Mouse (Mus musculus) forebrain, embryonic 11.5 days (tissue): ENCODE measurements around the gene Eid3. TPM values are rescaled to one million over a fixed set of nuclear protein-coding genes. Genes with fewer than 3 reads are reported as not detected.

ENCODE experiments used
- ATAC-seq: fragments of 200-750 bp; cut with Nextera tagmentation; replicated peaks from 2 replicates; pipeline ENCODE4 v1.8.0; 2017; ENCODE audit warnings: moderate TSS enrichment; ENCODE audit not compliant: low FRiP score
- DNase-seq: peaks from one replicate; pipeline ENCODE4 v3.0.0-alpha.2; 2017; ENCODE audit warnings: low spot score
- H3K27ac ChIP-seq: fragments of 300-500 bp; sonication (generic); 2 replicates; pipeline ENCODE4 v1.5.1; 2014; ENCODE audit warnings: low read depth, low read length
- H3K27me3 ChIP-seq: fragments of 300-500 bp; sonication (generic); 2 replicates; pipeline ENCODE4 v1.6.1; 2014; ENCODE audit warnings: mild to moderate bottlenecking, low read length, mixed read lengths; ENCODE audit not compliant: control insufficient read depth, insufficient read depth
- H3K36me3 ChIP-seq: fragments of 300-500 bp; sonication (generic); 2 replicates; pipeline ENCODE4 v1.6.1; 2014; ENCODE audit warnings: mild to moderate bottlenecking, low read length, moderate library complexity, mixed read lengths; ENCODE audit not compliant: control insufficient read depth, insufficient read depth
- H3K4me1 ChIP-seq: fragments of 300-500 bp; sonication (generic); replicated peaks from 2 replicates; pipeline ENCODE4 v1.6.1; 2014; ENCODE audit warnings: low read length, mixed read lengths; ENCODE audit not compliant: control insufficient read depth, insufficient read depth
- H3K4me2 ChIP-seq: fragments of 300-500 bp; sonication (generic); 2 replicates; pipeline ENCODE4 v1.6.1; 2014; ENCODE audit warnings: low read depth, mild to moderate bottlenecking, low read length, moderate library complexity, mixed read lengths; ENCODE audit not compliant: severe bottlenecking
- H3K4me3 ChIP-seq: fragments of 300-500 bp; sonication (generic); 2 replicates; pipeline ENCODE4 v1.5.1; 2014; ENCODE audit warnings: low read depth, low read length
- H3K9ac ChIP-seq: fragments of 300-500 bp; sonication (generic); 2 replicates; pipeline ENCODE4 v1.6.1; 2014; ENCODE audit warnings: low read length
- H3K9me3 ChIP-seq: fragments of 300-500 bp; sonication (generic); 2 replicates; pipeline ENCODE4 v1.6.1; 2016; ENCODE audit warnings: low read length, mixed read lengths; ENCODE audit not compliant: control insufficient read depth
- WGBS: fragments of 180-500 bp; shearing (Covaris S2); extraction: QIAGEN DNeasy Blood & Tissue Kit; methylation state at CpG from one replicate; pipeline ENCODE4 v1.1.7; 2014; 5-methylcytosine and 5-hydroxymethylcytosine counted together
- polyA plus RNA-seq: library from polyadenylated mRNA; unstranded; fragments of >200 nt; fragmentation: Nextera tagmentation; extraction: Ambion mirVana; gene quantifications from 2 replicates; pipeline ENCODE4 v1.2.1, GENCODE M21; 2014

Eid3 gene
- polyA plus RNA-seq, 1 experiment from 2014 or later = 1.0 TPM

DNA sequence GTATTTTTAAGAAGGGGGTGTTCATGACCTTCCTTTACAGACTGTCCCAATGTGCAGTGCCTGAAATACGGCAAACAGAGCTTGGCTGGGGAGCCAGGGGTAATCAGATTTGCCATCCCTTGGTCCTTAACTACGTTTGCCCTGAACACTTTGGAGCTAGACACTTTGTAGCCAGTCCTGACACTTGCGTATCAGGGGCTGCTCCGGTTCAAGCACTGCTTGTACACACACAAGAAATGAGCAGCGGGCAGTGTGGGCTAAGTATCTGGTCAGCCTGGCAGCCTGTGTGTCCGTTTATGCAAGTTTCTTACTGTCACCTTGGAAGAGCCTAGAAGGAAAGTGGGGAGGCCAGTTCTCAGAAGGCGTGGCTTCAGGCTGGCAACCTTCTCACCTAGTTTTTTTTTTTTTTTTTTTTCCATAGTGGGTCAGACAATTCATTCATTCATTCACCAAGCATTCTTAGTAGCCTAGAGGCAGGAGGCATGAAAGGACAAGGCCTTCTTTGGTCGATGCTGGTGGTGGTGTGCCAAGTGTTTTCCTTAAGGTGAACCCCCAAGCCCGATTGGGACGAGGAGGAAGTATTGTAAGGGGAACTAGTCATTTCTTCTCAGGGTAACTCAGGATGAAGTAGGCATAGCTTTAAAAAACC, 8.3 kb upstream of the Eid3 start:
- no peaks in the 10 kb centered on the region for H3K9me3 ChIP-seq
- no peaks in the 10 kb centered on the region for H3K36me3 ChIP-seq
- H3K27ac ChIP-seq = no peak overlapping the region
- ATAC-seq (no peak), DNase-seq (no peak)
- H3K9ac ChIP-seq = peak overlapping the region; percentile 73; the same call in 1 of the 2 replicates
- H3K4me1 ChIP-seq = peaks cover 6% of the 10 kb centered on the region
- peak overlapping the region; percentile 48; the same call in 1 of the 2 replicates for H3K4me2 ChIP-seq
- no peaks in the 10 kb centered on the region for H3K27me3 ChIP-seq
- H3K4me3 ChIP-seq = peak overlapping the region; percentile 80
- 48% methylated on average over 10 of the region's 10 CpGs for WGBS

DNA sequence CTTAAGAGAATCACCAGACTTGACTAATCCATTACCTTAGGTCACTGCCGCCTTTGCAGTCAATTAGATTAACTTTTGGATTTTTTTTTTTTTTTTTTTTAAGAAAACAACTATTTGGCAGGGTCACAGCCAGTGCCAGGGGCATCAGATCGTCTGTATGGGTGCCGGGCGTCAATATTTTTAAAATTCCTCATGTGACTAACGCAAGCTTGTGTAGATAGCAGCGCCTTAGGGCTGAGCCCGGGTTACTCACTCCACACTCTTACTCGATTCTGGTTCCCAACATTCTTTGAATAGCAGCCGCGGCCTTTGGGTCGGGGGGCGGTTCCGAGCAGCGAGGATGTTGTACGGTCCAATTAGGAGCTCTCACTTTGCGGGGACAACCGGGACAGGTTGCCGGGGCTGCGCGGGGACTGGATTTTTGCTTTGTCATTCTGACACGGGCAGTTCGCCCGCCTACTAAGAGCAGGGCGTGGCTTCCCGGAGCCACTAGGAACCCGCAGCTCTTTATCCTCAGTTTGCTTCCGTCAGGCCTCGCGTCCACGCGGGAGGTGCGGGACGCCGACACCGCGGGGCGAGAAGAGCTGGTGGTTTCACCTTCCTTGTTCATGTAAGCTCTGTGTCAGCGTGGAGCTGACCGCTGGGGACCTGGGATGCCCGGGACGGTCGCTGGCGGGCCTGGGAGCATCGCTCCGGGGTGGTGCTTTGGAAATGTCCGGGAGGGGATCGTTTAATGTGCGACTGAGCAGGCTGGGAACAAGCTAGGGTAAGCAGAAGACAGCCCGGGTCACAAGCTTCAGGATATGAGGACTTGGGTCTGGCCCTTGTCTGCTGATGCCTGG, 7.5 kb upstream of the Eid3 start:
- Histone ChIP-seq H3K4me1 (peaks cover 6% of the 10 kb centered on the region), H3K36me3 (no peaks in the 10 kb centered on the region), H3K9me3 (no peaks in the 10 kb centered on the region), H3K27me3 (no peaks in the 10 kb centered on the region), H3K27ac (peak overlapping the region; percentile 67; the same call in 1 of the 2 replicates), H3K9ac (peak overlapping the region; percentile 73), H3K4me3 (peak overlapping the region; percentile 80), H3K4me2 (peak overlapping the region; percentile 48)
- peak; percentile 93 for DNase-seq
- ATAC-seq = peak; percentile 86
- WGBS = under 1% methylated on average over 49 of the region's 49 CpGs

DNA sequence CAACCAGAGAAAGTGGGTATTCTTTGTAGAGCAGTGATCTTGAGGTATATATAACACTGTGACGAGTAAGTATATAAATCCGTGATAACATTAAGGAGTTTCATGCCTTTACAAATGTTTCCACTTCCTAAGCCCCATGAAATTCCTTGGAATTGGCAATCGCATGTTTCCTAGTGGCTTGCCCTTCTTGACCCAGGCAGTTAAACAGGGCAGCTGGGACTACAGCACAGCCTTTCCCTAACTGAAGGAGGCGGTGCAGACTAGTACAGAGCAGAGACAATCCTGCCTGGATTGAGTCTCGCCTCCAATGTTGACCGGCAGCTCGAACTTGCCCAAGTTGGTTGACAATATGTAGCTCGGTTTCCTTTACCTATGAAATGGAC, 6.9 kb upstream of the Eid3 start:
- ATAC-seq (peak; percentile 56), DNase-seq (peak; percentile 64)
- Histone ChIP-seq H3K9me3 (no peaks in the 10 kb centered on the region), H3K36me3 (no peaks in the 10 kb centered on the region), H3K9ac (peak overlapping the region; percentile 73), H3K4me2 (peak overlapping the region; percentile 48), H3K27me3 (no peaks in the 10 kb centered on the region), H3K4me1 (peaks cover 6% of the 10 kb centered on the region), H3K4me3 (peak overlapping the region; percentile 80), H3K27ac (peak overlapping the region; percentile 67; the same call in 1 of the 2 replicates)
- WGBS = under 1% methylated on average over 8 of the region's 8 CpGs

DNA sequence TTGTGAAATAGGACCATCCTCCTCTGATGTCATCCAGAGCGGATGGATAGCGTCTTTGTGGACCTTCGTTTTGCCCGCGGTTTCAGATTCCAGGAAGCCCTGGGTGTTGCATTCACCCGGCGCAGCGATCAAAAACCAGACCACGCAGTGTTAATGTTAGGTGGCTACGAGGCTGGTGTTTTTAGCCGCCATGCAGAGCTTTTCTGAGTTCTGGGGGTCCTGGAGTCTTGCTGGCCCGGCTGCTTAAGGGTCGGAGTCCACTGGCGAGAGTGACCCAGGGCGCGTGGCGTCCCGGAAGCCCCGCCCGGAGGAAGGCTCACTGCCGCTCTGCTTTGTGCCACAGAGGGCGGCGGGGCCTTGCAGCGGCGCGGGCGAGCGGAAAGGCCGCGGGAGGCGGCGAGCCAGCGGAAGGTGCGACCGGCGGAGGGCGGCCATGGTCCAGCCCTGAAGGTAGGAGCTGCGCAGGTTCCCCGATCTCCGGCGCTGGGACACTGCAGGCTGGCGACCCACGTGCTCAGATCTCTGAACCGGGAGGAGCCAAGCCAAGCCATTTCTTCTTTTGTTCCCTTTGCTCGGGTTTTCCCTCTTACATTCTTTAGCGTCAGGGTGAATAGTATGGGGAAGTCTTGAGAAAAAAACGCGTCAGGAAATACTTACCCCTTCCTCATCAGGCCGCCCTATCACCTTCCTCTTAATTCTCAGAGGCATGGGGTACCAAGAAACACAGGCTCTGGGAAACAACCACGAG, 6.1 kb upstream of the Eid3 start:
- no peaks in the 10 kb centered on the region for H3K36me3 ChIP-seq
- DNase-seq (peak; percentile 87), ATAC-seq (peak; percentile 69)
- peak overlapping the region; percentile 95 for H3K9ac ChIP-seq
- H3K4me2 ChIP-seq = peak overlapping the region; percentile 48
- H3K4me1 ChIP-seq = peaks cover 6% of the 10 kb centered on the region
- under 1% methylated on average over 50 of the region's 50 CpGs for WGBS
- peak overlapping the region; percentile 93 for H3K27ac ChIP-seq
- H3K4me3 ChIP-seq = peak overlapping the region; percentile 80
- no peaks in the 10 kb centered on the region for H3K27me3 ChIP-seq
- no peaks in the 10 kb centered on the region for H3K9me3 ChIP-seq

DNA sequence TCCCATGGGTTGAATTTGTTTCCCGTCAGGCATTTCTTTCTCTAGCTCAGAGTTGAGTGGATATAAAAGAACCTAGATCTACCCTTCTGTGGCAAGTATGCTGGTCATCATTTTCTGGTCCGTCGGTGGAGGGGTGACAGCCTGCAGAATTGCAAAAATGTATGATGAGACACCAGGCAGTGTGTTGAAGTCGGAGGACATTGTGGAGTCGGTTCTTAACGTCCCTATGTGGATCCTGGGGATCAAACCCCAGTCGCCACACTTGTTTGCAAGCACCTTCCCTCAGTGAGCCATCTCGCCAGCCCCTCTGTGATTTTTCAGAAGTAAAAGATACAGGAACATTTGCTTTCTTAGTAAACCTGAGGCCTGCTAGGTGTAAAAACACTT, 5.5 kb upstream of the Eid3 start:
- 2% methylated on average over 8 of the region's 8 CpGs for WGBS
- ATAC-seq = no peak
- Histone ChIP-seq H3K4me1 (peaks cover 6% of the 10 kb centered on the region), H3K4me2 (peak overlapping the region; percentile 48), H3K4me3 (peak overlapping the region; percentile 80), H3K27me3 (no peaks in the 10 kb centered on the region), H3K27ac (peak overlapping the region; percentile 93), H3K9ac (peak overlapping the region; percentile 95), H3K9me3 (no peaks in the 10 kb centered on the region), H3K36me3 (no peaks in the 10 kb centered on the region; the same call in 1 of the 2 replicates)
- peak; percentile 57 for DNase-seq

DNA sequence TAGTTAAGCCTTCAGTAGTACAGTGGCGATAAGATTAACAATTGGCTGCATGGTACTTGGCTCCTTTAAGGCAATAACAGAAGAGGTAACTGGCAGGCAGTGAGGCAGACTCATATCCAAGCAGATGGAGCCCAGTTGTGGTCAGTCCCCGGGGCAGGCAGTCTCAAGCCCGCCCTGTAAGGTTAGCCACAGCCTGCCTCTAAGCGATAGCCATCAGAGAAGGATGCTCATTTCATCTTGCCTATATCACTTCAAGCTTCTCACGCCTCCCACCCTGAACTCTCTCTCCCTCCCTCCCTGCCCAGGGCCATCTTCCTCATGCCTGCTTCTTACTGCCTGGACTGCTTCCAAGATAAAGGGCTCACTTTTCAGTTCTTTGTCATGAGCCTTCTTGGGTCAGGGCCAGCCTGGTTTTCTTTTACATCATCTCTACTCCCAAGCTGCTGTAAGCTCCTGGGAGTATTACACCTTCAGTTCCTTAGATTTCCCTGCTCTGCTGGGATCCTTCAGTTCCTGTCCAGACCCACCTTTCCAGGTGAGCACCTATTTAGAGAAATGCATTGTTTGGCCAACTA, 3.2 kb upstream of the Eid3 start:
- H3K36me3 ChIP-seq = no peaks in the 10 kb centered on the region; the same call in 1 of the 2 replicates
- no peak overlapping the region for H3K27ac ChIP-seq
- H3K9ac ChIP-seq = no peak overlapping the region

DNA sequence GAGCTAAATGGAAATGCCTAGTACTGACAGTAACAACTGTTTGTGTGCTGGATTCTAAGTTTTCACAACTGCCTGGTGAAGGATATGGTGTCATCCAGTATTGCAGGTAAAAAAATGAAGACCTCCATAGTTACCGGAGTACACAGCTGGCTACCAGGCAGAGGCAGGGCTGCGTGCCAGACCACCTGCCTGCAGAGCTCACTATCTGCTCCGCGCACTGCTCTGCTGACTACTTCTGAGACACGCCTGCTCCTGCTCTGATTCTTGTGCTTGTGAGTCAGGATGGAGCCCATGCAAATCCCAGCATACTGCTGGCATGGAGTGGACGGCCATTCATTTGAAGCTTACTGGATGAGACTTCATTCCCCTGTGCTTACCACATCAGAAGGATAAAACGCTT, 2.6 kb upstream of the Eid3 start:
- H3K27ac ChIP-seq = no peak overlapping the region
- WGBS = 96% methylated on average over 7 of the region's 7 CpGs

More for the DNA sequence above, 3.2 kb upstream of the Eid3 start:
- Histone ChIP-seq H3K4me1 (peaks cover 6% of the 10 kb centered on the region), H3K4me2 (no peak overlapping the region), H3K4me3 (no peak overlapping the region), H3K9me3 (no peaks in the 10 kb centered on the region), H3K27me3 (no peaks in the 10 kb centered on the region)
- 91% methylated on average over 5 of the region's 5 CpGs for WGBS
- DNase-seq (no peak), ATAC-seq (no peak)

DNA sequence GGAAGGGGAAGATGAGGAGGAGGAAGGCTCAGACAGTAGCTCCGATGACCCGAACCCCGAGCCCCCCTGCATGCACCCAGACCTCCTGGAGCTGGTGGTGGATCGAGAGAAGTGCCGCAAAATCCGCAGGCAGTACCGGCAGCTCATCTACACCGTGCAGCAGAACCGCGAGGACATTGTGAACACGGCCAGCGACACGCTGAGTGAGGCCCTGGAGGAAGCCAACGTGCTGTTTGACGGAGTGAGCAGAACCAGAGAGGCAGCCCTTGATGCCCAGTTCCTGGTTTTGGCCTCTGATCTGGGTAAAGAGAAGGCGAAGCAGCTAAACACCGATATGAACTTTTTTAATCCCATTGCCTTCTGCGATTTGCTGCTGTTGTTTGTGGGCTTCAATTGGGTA, 406 bp downstream of the Eid3 start:
- Histone ChIP-seq H3K4me1 (0 out of 2 replicates have a peak, but pooled peaks cover 4% of the 10 kb centered on the region), H3K9ac (no peak overlapping the region), H3K27ac (no peak overlapping the region), H3K4me3 (no peak overlapping the region), H3K27me3 (no peaks in the 10 kb centered on the region), H3K9me3 (no peaks in the 10 kb centered on the region), H3K36me3 (no peaks in the 10 kb centered on the region; the same call in 1 of the 2 replicates), H3K4me2 (no peak overlapping the region)
- ATAC-seq = no peak
- no peak for DNase-seq
- 92% methylated on average over 18 of the region's 18 CpGs for WGBS

More for the DNA sequence above, 2.6 kb upstream of the Eid3 start:
- Histone ChIP-seq H3K4me2 (no peak overlapping the region), H3K4me1 (peaks cover 6% of the 10 kb centered on the region), H3K27me3 (no peaks in the 10 kb centered on the region), H3K9me3 (no peaks in the 10 kb centered on the region), H3K9ac (no peak overlapping the region), H3K36me3 (no peaks in the 10 kb centered on the region; the same call in 1 of the 2 replicates), H3K4me3 (no peak overlapping the region)
- DNase-seq (no peak), ATAC-seq (no peak)
